Mouse (Mus musculus): Measurements from ENCODE around the gene Duxf3. TPM values are rescaled to one million over a fixed set of nuclear protein-coding genes. Genes with fewer than 3 reads are reported as not detected.

The Duxf3 gene
- polyA plus RNA-seq (2021; fragmentation: Nextera tagmentation): not detected in 2 replicates
- long read RNA-seq, experiment 1: 0 reads
- long read RNA-seq, experiment 2: 0 reads

GRCm38 (mm10) chr10:58232641-58232969, at the start of gene Duxf3:
Gene Duxf3 (minus strand): TSS chr10:58232675.

GRCm38 (mm10) chr10:58255213-58255892, 22.9 kb upstream of the Duxf3 start, which contains the start of gene Gcc2:
Gene Gcc2 (plus strand): TSS chr10:58255497.

GRCm38 (mm10) chr10:58236613-58237012, 4.1 kb upstream of the Duxf3 start, which contains the start of gene Gm4981:
Gene Gm4981 (minus strand): TSS chr10:58236701.

GRCm38 (mm10) chr10:58224827-58225785, 7.4 kb downstream of the Duxf3 start, which contains the start of gene AW822073:
Gene AW822073 (minus strand): TSS chr10:58224930.

Other genes starting within 250 kb of the Duxf3 start
- not detected in 2 replicates for gene AW822073, start 7.7 kb downstream of the Duxf3 start, polyA plus RNA-seq (2021; fragmentation: Nextera tagmentation)
- not detected in 2 replicates for gene Gm4981, start 4.0 kb upstream of the Duxf3 start, polyA plus RNA-seq (2021; fragmentation: Nextera tagmentation)
- gene Gcc2, start 22.8 kb upstream of the Duxf3 start, polyA plus RNA-seq (2021; fragmentation: Nextera tagmentation): 150 and 188 TPM in 2 replicates
- gene Lims1, start 90.8 kb upstream of the Duxf3 start, polyA plus RNA-seq (2021; fragmentation: Nextera tagmentation): 32.7 and 36.4 TPM in 2 replicates
- gene Ranbp2, start 214.2 kb upstream of the Duxf3 start, polyA plus RNA-seq (2021; fragmentation: Nextera tagmentation): 8.2 and 14.8 TPM in 2 replicates

All from left cerebral cortex, adult 6 months (tissue).